Mouse (Mus musculus): ENCODE measurements around the gene Rgs21.

The Rgs21 gene

DNA sequence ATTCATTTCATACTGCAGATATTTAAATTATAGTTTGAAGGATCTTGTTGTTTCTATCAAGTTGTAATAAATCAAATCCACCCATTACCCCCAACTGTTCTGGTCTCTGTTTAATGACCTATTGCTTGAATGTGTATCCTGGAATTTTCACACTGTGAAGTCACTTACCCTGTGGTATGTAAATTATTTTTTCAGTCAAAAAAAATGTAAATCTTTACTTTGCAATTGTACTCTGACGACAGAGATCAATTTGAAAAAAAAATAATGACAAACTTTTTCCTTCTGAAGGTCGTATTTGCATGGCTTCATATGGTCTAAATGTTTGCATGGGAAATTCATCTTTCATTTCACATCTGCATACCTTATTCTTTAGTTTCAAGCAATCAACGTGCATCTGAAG, at the start of gene Rgs21:
Gene Rgs21 (minus strand): TSS at position 101 of the 400 bp plus-strand sequence.
- in situ Hi-C loops (cut with MboI, MseI) = loop anchor here (10.0 kb wide), 1 partner anchor 153 kb away; no protein-coding TSS in a partner anchor

GRCm38 (mm10) chr1:144604071-144604470, 36.6 kb upstream of the Rgs21 start:
- in situ Hi-C loops (cut with MboI, MseI) = loop anchor here (10.0 kb wide), 1 partner anchor 319 kb away; no protein-coding TSS in a partner anchor

DNA sequence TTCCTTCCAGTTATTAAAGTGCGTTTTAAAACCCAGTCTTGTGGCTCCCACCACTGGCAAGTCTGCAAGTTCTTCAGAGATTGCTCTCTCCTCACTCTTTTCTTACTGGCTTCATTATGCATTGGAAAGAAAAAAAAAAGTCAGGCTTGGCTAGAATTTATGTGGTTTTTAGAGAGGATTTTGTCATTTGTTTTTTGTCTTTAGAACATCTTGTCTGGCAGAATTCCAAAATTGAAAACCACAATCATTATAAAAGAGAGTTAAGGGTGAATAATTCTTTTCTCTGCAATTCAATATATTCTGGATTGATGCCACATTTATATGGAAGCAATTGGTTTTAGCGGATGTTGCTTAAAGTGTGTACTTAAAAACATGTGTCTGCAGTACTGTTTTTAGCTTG, 35.5 kb upstream of the Rgs21 start:
- in situ Hi-C loops (cut with MboI, MseI) = loop anchor here (10.0 kb wide), 1 partner anchor 318 kb away; no protein-coding TSS in a partner anchor

DNA sequence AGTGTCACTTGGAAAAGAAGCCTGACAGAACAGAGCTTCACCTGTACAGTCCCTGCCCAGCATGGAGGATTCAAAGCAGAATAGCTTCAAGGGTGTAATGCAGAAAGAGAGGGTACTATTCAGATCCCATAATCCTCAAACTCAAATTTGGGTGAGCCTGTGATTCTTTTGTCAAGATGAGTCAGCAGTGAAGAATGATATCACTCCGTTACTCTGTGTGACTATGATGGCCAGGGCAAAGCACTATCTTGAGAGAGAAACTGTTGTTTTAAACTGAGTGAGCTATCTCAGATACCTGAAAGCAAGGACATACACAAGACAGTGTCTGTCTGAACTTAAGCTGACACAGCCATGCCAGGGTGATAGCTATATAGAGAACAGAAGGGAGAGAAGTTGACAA, 11.9 kb upstream of the Rgs21 start:
- in situ Hi-C loops (cut with MboI, MseI) = no loop called here

DNA sequence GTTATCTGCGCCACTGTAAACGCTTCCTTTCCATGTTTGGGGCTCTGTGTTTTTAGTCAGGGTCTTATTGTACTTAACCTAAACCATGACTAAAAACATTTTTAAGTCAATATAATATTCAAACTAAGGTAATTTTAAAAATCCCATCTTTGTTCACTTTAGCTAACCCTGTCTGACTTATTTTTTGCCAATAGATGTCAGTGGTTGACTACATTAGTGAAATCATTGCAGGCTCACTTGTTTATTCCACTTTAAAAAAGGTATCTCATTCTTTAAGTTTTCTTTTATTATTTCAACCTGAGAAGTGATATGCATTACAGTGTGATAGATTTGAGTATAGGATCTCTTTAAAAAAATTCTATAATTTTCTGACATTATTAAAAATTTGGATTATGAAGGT, 5.5 kb upstream of the Rgs21 start:
- in situ Hi-C loops (cut with MboI, MseI) = no loop called here

DNA sequence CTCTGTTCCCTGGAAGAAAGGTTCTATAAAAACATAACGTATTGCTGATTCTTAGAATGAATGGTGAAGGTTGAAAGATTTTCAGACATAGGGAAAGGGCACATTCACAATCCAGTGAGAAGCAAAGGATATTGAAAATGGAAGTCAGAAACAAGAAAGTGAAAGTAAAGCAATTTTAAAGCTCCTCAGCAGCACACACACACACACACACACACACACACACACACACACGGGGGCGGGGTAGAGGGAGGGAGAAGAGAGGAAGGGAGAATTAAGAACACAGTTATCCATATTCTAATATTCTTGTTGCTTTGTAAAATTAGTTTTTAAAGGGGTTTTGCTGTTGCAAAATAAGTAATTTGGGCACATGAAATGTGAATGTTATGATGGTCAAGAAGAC, 2.4 kb upstream of the Rgs21 start:
- in situ Hi-C loops (cut with MboI, MseI) = loop anchor here (10.0 kb wide), 1 partner anchor 155 kb away; no protein-coding TSS in a partner anchor

- in situ Hi-C loops (cut with MboI, MseI) = no loop called here
These were observed 22.3 kb downstream of the Rgs21 start for GRCm38 (mm10) chr1:144545142-144545541.

- in situ Hi-C loops (cut with MboI, MseI) = no loop called here
These were observed 22.9 kb downstream of the Rgs21 start for GRCm38 (mm10) chr1:144544497-144544961.

DNA sequence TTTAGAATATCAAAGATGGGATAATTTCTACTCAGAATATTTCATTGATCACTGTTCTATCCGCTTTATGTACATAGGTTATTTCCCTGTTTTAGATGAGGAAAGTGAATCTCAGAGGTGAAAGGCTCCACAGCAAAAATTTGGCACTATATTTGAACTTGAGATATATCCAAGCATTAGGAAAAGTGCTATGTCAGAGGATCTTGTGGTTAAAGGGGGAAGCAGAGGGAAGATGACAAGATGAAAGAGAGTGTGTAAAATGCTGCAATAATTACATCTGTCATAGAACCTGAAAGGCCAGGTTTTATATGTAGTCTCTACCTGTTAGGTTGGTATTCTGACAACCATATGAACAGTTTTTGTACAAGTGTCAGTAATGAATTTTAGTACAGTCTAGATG, 35.7 kb downstream of the Rgs21 start:
- in situ Hi-C loops (cut with MboI, MseI) = no loop called here

DNA sequence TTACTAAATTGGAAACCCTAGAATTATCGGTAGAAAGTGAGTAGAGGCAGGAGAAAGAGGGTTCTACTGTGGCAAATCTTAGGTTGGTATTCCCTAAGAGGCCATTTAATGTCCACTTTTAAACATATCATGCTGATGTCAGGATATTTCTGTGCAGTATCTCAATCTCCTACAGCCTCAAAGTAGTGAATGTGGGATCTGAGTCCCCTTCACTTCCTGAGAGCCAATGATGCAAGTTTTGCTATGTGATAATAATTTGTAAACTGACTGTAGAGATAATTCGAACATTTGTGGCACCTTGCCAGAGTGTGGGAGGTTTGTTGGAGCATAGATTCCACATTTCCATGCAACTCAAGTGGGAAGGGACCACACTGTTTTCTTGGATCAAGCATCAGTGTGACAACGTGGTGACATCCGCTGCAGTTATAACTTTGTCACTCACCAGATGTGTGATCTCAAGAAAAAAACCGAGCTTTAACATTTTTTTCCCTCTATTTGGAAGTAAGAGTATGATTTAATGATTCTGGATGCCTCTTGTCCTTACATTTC, 49.5 kb downstream of the Rgs21 start:
- in situ Hi-C loops (cut with MboI, MseI) = no loop called here

DNA sequence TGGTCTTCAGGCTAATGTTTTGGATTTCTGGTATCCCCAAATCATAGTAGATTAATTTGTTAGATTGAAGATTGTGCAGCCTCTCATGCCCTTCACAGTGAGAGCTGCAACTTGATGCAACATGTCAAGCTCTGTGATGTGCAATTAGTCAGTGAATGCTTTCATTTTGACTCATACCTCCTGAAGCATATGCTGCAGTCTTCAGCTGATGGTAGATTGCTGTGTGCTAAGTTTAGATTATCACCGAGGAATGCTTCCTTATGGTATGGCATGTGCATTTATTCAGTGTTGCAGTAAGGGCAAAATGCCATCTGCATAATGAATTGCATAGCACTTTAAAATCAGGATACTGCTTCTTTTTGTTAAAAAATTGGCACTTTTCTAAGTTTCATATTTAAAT, 65.2 kb downstream of the Rgs21 start:
- in situ Hi-C loops (cut with MboI, MseI) = no loop called here

- in situ Hi-C loops (cut with MboI, MseI) = no loop called here
These were observed 67.0 kb downstream of the Rgs21 start for GRCm38 (mm10) chr1:144500423-144500822.

- in situ Hi-C loops (cut with MboI, MseI) = no loop called here
These were observed 67.7 kb downstream of the Rgs21 start for GRCm38 (mm10) chr1:144499719-144500118.

DNA sequence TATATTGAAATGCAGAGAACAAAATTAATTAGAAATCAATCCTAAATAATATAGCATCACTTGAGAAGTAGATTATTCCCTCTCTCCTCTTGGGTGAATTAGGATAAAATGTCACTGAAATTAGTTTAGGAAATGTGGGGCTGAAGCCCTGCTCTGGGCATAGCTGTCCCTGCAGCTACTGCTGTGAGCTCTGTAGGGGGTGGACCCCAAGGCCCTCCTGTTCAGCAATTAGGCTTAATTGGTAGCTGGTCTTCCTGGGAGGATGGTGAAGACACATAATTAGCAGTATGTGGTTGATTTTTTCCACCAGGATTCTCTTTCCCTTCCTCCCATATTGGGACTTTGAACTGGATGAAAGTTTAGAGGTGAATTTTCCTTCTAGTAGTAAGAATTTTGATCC, 68.7 kb downstream of the Rgs21 start:
- in situ Hi-C loops (cut with MboI, MseI) = no loop called here

- in situ Hi-C loops (cut with MboI, MseI) = no loop called here
These were observed 69.4 kb downstream of the Rgs21 start for GRCm38 (mm10) chr1:144498051-144498450.

DNA sequence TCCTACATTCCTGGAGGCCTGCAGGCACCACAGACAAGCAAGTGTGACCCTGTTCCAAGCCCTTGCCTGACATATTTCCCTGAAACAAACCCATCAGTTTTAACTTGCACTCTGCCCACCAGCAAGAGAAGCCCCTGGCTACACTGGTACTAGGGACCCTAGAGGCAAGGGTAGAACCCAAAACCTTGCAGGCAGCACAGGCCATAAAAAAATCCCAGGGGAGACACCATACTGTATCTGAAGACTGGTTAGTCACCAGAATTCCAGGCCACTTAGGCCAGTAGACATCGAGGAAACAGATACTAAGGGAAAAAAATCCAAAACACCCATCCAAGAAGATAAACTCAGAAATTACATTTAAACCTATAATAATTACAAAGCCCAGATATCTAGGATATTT, 74.1 kb downstream of the Rgs21 start:
- in situ Hi-C loops (cut with MboI, MseI) = no loop called here

DNA sequence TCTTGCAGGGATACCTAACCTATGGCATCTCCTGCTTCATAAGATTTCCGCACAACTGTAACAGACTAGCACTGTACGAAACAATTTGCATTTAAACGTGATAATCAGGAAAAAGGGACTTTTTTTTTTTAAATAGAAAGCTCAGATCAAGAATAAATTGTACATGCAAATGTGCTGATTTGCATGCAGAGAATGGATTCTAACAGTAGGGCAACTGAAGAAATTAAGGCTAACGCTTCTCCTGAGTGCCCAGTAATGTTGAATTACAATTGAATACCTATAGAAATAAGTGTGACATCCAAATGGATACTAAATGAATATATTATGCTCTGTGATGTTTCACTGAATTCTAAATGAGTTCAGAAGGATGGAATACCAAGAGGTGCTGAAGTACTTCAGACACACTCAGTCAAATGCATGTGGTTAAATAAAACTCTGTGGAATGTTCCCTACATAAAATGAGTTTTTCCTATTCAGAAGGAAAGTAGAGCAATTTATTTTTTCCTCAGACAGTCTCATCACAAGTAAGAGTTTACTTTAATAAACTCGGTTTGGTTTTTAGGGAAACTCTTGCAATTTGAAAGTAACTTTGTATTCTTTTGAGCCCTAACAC, 79.1 kb downstream of the Rgs21 start:
- in situ Hi-C loops (cut with MboI, MseI) = no loop called here
